Mouse (Mus musculus): ENCODE results near the gene Dcx. TPM values are rescaled to one million over a fixed set of nuclear protein-coding genes. Genes with fewer than 3 reads are reported as not detected.

Dcx gene
- polyA plus RNA-seq (2015; fragmentation: Nextera tagmentation; extraction: Ambion mirVana), result 302 and 319 TPM in 2 replicates

DNA sequence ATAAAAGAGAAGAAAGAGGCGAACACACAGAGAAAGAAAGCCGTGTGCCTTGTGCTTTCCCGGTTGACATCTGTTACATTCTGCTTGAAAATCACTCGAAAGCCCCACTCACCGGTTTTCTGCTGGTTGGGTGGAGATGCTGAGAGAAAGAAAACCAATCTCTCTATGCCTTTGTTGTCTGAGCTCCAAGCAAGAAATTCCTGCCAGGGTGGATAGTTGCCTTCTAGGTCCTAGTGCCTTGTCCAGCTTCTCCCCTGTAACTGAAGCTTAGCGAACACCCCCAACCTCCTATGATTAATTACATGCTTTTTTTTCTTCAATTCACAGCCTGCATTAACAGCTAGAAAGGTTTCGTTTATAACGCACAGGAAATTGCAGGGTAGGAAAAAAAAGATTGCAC is at the start of gene Dcx:
Gene Dcx, minus strand, starts transcription at position 354 of the 400 bp plus-strand sequence.
- peak within 1 kb of the TSS; percentile 62 for H3K4me2 ChIP-seq
- no peaks in the 10 kb centered on the region for H3K27me3 ChIP-seq
- H3K4me1 ChIP-seq (replicated peaks), result peaks cover 15% of the 10 kb centered on the region
- H3K27ac ChIP-seq (replicated peaks), result peak within 1 kb of the TSS; percentile 91
- H3K9ac ChIP-seq, result peak within 1 kb of the TSS; percentile 82
- no peaks in the 10 kb centered on the region for H3K36me3 ChIP-seq
- no peaks in the 10 kb centered on the region for H3K9me3 ChIP-seq
- H3K4me3 ChIP-seq, result peak within 1 kb of the TSS; percentile 49
- WGBS, result 38% methylated on average over 8 of the region's 8 CpGs
- ATAC-seq (ENCODE audit: low read depth), result peak; percentile 82

DNA sequence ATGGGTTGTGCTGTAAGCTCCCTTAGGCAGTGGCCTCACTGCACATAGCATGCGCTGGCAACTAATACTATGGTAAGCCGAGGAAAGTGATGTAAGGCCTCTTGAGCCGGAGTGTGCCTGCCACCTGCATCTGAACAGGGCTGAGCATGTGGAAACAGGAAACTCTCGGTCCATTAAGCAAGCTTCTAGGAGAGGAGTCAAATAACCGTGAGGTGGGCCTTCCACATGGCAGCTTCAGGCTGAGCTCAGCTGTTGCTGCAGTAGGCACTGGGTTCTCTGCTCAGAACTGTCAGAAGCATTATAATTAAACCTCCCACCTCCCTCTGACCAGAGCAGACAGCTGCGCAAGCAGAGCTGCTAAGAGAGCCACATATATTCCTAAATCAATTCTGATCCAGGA is 33.1 kb upstream of the Dcx start:
- Histone ChIP-seq H3K27ac (replicated peaks) (no peak overlapping the region), H3K9me3 (no peaks in the 10 kb centered on the region), H3K9ac (no peak overlapping the region), H3K4me3 (no peak overlapping the region), H3K4me2 (no peak overlapping the region), H3K36me3 (no peaks in the 10 kb centered on the region), H3K27me3 (no peaks in the 10 kb centered on the region), H3K4me1 (replicated peaks) (no peaks in the 10 kb centered on the region)
- WGBS, result 49% methylated on average over 6 of the region's 6 CpGs
- no peak for ATAC-seq (ENCODE audit: low read depth)

DNA sequence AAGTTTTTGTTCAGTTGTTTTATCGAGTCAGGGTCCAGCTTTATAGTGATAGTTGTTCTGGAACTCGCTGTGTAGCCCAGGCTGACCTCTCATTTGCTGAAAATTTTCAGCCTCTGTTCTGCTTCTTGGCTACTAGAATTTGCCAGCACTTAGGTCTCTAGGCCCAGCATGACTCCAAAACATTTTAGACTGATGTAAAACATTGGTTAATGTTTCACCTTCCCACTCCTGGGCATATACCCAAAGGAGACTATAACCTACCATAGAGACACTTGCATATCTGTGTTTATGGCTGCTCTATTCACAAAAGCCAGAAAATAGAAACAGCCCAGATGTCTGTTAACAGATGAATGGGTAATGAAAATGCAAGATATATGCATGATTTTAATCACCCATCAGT is 560 bp upstream of the Dcx start:
- no peaks in the 10 kb centered on the region for H3K36me3 ChIP-seq
- 0 out of 2 replicates have a peak overlapping the region, but pooled peaks have one; percentile 49 for H3K4me3 ChIP-seq
- H3K4me1 ChIP-seq (replicated peaks), result peaks cover 15% of the 10 kb centered on the region
- no peak for ATAC-seq (ENCODE audit: low read depth)
- 76% methylated on average over 2 of the region's 2 CpGs for WGBS
- peak overlapping the region; percentile 34 for H3K4me2 ChIP-seq
- H3K27me3 ChIP-seq, result no peaks in the 10 kb centered on the region
- no peaks in the 10 kb centered on the region for H3K9me3 ChIP-seq
- no peak overlapping the region for H3K9ac ChIP-seq
- H3K27ac ChIP-seq (replicated peaks), result peak overlapping the region; percentile 33; the same call in 1 of the 2 replicates

DNA sequence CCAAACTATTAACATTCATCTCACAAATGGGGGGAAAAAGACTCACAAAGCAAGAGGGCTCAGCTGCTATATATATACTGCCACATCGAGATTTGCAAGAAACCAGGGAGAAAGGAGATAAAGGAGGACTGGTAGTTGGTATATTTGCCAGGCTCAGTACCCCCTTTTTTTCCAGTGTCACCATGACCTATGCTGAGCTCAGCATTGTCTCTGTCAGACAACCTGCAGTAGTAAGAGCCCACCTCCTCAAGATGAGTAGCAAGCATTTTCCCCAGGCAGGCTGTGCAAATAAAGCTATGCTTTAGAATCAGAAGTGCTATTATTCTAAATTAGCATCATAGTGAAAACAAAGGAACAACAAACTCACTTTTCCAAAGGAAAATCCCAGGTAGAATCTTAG is 581 bp downstream of the Dcx start:
- peak overlapping the region; percentile 82 for H3K9ac ChIP-seq
- H3K36me3 ChIP-seq, result no peaks in the 10 kb centered on the region
- peak overlapping the region; percentile 62 for H3K4me2 ChIP-seq
- no peaks in the 10 kb centered on the region for H3K27me3 ChIP-seq
- peaks cover 15% of the 10 kb centered on the region for H3K4me1 ChIP-seq (replicated peaks)
- peak overlapping the region; percentile 49 for H3K4me3 ChIP-seq
- WGBS, result 35% methylated on average over 1 of the region's 1 CpGs
- no peaks in the 10 kb centered on the region for H3K9me3 ChIP-seq
- ATAC-seq (ENCODE audit: low read depth), result peak; percentile 77
- peak overlapping the region; percentile 91 for H3K27ac ChIP-seq (replicated peaks)

DNA sequence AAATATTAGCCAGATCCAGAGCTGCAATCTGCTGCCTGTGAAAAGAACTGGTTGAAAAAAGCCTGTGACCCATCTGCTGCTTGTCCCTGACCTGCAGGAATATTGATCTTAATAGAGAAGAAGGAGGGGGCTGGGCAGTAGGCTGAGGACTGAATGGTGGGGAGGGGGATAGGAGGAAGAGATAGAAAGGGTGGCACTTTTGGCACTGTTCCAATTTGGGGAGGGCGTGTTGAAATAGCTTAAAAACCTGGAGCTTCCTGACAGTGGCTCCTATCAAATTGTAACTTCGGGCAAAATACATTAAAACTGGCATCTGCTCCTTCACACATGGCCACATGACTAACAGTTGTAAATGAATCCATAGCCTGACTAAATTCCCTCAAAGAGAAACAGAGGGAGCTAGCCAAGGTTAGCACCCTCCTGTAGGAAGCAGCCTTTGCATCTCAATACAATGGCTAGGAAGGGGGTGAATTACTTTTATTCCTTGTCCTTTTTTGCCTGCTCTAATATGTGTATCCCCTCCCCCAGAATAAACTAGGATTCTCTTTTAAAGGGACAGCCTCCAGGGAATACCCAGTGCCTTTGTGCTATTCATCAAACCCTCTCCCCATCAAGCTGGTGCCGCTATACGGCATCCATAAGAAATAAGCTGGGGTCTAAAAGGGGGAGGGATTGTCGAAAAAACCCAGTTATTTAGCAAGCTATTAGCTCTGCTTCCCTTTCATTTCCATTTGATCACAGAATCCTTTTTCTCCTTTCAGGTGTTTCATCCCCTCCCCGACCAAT is 1.5 kb downstream of the Dcx start:
- ATAC-seq (ENCODE audit: low read depth), result peak; percentile 76
- Histone ChIP-seq H3K36me3 (no peaks in the 10 kb centered on the region), H3K4me1 (replicated peaks) (peaks cover 21% of the 10 kb centered on the region), H3K4me3 (peak overlapping the region; percentile 49), H3K27ac (replicated peaks) (peak overlapping the region; percentile 91), H3K27me3 (no peaks in the 10 kb centered on the region), H3K4me2 (peak overlapping the region; percentile 62), H3K9ac (peak overlapping the region; percentile 82), H3K9me3 (no peaks in the 10 kb centered on the region)
- WGBS, result 32% methylated on average over 6 of the region's 6 CpGs

DNA sequence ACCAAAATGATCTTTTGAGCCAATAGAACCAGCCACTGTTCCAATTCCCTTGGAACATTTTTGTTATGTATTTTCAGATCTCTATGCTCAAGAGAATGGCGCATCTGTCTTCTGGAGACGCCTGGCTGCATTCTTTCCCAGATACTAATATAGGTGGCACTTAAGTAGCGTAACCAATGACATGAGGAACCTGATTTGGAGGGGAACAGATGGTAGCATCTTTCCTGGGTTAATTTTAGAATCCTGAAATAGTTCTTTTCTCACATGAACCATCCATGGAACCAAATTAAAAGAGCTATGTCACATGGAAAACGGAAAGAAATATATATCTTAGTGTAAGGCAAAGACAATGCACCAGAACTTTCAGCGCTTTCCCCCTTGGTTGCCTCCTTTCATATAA is 11.0 kb downstream of the Dcx start:
- Histone ChIP-seq H3K9ac (no peak overlapping the region), H3K4me3 (no peak overlapping the region), H3K27me3 (no peaks in the 10 kb centered on the region; the same call in 1 of the 2 replicates), H3K27ac (replicated peaks) (no peak overlapping the region), H3K4me2 (no peak overlapping the region), H3K9me3 (no peaks in the 10 kb centered on the region), H3K36me3 (peaks cover 24% of the 10 kb centered on the region; the same call in 1 of the 2 replicates), H3K4me1 (replicated peaks) (peaks cover 21% of the 10 kb centered on the region)
- no peak for ATAC-seq (ENCODE audit: low read depth)
- 78% methylated on average over 5 of the region's 5 CpGs for WGBS

DNA sequence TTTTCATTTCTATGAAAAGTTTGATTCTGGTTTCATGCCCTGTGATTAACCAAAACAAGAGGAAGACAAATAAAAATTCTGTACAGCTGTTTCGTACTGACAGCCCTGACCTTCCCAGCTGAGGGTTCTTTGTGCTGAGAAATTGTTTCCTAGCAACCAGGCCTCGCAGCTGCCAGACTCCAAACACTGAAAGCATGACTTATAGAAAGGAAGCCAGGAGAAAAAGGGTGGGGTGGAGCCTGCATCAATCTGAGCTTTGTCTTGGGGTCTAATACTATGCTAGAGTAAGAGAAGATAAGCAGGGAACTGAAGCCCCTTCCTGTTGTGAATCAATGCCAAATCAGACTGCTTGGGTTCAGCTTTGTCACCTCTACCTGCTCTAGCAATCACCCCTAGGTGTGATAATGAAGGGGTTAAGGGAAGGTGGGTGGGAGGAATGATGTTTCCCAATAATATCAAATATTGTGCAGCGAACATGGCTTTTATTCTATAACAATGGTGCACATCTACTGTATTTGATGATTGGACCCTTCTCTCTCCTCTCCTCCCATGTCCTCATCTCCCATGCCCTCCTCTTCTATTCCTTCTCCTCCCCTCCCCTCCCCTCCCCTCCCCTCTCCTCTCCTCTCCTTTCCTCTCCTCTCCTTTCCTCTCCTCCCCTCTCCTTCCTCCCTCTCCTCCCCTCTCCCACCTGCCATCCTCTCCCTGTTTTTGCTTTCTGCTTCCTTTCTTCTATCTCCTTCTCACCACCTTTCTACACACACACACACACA is 26.2 kb downstream of the Dcx start:
- H3K36me3 ChIP-seq, result no peaks in the 10 kb centered on the region
- no peak overlapping the region for H3K4me3 ChIP-seq
- no peaks in the 10 kb centered on the region for H3K9me3 ChIP-seq
- H3K9ac ChIP-seq, result no peak overlapping the region
- 36% methylated on average over 3 of the region's 3 CpGs for WGBS
- no peak overlapping the region for H3K4me2 ChIP-seq
- peak overlapping the region; percentile 65 for H3K27ac ChIP-seq (replicated peaks)
- ATAC-seq (ENCODE audit: low read depth), result peak; percentile 58
- peaks cover 8% of the 10 kb centered on the region for H3K27me3 ChIP-seq
- peaks cover 34% of the 10 kb centered on the region for H3K4me1 ChIP-seq (replicated peaks)

DNA sequence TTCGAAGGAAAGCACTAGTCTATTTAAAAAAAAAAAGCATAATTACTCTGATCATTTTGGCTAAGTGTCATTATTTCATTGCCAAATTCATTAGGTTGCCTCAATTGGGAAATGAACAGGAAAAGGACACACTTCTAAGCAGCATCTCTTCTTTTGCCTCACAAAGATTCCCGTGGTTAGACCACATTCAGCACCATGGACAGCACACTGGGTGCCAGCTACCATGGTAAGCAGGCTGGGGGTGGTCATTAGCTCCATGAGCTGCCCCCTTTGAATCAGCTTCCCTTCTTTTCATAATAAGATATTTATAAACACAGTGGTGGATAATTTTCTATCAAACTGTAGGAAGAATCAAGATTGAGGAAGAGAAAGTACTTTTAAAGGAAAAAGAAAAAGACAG is 28.4 kb downstream of the Dcx start:
- Histone ChIP-seq H3K4me2 (no peak overlapping the region), H3K27ac (replicated peaks) (no peak overlapping the region), H3K4me1 (replicated peaks) (peaks cover 38% of the 10 kb centered on the region), H3K27me3 (no peaks in the 10 kb centered on the region; the same call in none of the 2 replicates), H3K9me3 (no peaks in the 10 kb centered on the region), H3K36me3 (no peaks in the 10 kb centered on the region), H3K9ac (no peak overlapping the region), H3K4me3 (no peak overlapping the region)
- 34% methylated on average over 2 of the region's 2 CpGs for WGBS
- no peak for ATAC-seq (ENCODE audit: low read depth)

DNA sequence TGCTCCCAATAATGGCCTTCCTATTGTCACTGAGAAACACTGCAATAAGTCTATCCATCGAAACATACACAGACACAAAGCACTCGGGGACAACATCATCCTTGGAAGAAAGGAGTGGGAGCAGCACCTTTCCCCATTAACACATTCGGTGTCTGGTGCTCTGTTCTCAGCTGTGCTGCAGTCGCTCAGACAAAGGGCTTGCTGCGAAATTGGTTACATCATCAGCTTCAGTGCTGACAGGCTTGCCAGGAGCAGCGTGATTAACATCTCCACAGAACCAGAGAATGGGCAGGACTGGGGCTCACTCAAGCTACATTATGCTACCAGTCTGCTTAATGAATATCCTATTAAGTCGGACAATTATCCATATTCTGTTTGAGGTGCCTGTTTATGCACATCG is 30.8 kb downstream of the Dcx start:
- 42% methylated on average over 8 of the region's 8 CpGs for WGBS
- H3K4me2 ChIP-seq, result peak overlapping the region; percentile 36
- H3K4me3 ChIP-seq, result no peak overlapping the region

DNA sequence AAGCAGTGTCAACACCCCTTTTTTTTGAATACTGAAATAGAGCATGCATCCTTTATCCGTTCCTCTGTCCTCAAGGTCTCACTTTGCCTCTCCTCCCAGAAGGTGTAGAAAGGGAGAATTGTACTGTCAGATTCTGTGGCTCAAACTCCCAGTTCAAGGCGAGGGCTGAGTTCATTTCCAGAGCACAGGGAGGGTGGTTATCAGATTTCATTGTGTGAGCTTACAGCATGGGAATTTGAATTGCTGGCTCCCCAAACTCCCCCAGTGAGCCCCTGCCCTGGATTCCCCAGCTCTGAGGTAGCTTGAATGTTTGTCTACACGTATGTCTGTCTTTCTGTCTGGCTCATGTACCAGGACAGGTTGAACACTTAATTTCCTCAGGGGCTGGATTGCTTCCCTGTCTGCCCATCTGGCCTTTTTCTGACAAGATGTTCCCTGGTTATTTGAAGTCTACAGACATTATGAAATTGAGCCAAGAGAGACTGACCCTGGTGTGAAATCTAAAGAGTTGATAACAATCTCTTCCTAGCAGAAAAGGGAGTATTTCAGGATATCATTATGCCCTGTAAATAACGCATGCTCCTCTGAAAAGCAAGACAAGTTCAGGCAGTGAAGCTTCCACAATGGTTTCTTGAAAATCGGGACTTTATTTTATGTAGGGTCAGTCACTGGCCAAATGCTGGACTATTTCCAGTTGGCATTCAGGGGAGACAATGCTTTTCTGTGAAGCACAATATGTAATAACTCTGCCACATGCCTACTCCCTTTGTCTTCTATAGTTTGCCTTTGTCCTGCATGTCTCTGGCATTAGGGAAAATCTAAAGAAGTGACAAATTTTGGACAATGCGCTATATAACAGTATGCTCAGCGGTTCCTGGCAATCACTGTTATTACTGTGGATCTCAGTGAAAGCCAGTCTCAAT is 35.5 kb downstream of the Dcx start:
- Histone ChIP-seq H3K27me3 (peaks cover 18% of the 10 kb centered on the region; the same call in 1 of the 2 replicates), H3K36me3 (no peaks in the 10 kb centered on the region), H3K9me3 (no peaks in the 10 kb centered on the region), H3K4me3 (no peak overlapping the region), H3K27ac (replicated peaks) (peak overlapping the region; percentile 28; the same call in 1 of the 2 replicates), H3K4me1 (replicated peaks) (peaks cover 23% of the 10 kb centered on the region), H3K4me2 (no peak overlapping the region), H3K9ac (no peak overlapping the region)
- WGBS, result 41% methylated on average over 7 of the region's 7 CpGs
- no peak for ATAC-seq (ENCODE audit: low read depth)

More for the DNA sequence above, 30.8 kb downstream of the Dcx start:
- peak; percentile 88 for ATAC-seq (ENCODE audit: low read depth)
- Histone ChIP-seq H3K27me3 (peaks cover 8% of the 10 kb centered on the region; the same call in 1 of the 2 replicates), H3K36me3 (no peaks in the 10 kb centered on the region), H3K9ac (peak overlapping the region; percentile 54), H3K4me1 (replicated peaks) (peaks cover 42% of the 10 kb centered on the region), H3K9me3 (no peaks in the 10 kb centered on the region), H3K27ac (replicated peaks) (peak overlapping the region; percentile 86)

DNA sequence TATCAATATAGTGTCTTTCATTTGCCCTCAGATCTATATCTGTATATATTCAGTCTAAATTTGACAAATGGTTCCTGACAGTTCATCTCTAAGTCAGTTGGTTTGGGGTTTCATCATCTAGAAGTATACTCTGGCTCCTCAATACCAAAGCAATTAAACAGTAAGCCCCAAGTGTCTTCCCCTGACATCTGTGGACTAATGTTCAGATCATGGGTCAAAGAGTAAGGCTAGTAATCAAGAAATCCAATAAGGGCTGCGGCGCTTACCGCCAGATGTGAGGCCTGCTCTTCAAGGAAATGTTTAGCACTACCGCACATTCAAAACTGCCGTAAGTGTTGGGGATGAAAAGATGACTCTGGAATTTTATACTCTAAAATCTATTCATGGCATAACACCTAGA is 36.2 kb downstream of the Dcx start:
- Histone ChIP-seq H3K4me1 (replicated peaks) (peaks cover 23% of the 10 kb centered on the region), H3K36me3 (no peaks in the 10 kb centered on the region), H3K4me2 (no peak overlapping the region), H3K27ac (replicated peaks) (no peak overlapping the region), H3K9ac (no peak overlapping the region), H3K27me3 (peaks cover 18% of the 10 kb centered on the region; the same call in 1 of the 2 replicates), H3K4me3 (no peak overlapping the region), H3K9me3 (no peaks in the 10 kb centered on the region)
- ATAC-seq (ENCODE audit: low read depth), result no peak
- 64% methylated on average over 5 of the region's 5 CpGs for WGBS

Data from neural tube, embryonic 13.5 days (tissue).